Mouse (Mus musculus) heart, adult 11 months (tissue): ENCODE measurements at regions not wholly inside any gene's neighbourhood (a gene's known extent, or its start where the extent isn't known, plus 50 kb on each side); places are given as distances from the start of the nearest gene placed in this dataset.

Experiments
- DNase-seq: peaks from one replicate; pipeline ENCODE4 v3.0.0; 2022

DNA sequence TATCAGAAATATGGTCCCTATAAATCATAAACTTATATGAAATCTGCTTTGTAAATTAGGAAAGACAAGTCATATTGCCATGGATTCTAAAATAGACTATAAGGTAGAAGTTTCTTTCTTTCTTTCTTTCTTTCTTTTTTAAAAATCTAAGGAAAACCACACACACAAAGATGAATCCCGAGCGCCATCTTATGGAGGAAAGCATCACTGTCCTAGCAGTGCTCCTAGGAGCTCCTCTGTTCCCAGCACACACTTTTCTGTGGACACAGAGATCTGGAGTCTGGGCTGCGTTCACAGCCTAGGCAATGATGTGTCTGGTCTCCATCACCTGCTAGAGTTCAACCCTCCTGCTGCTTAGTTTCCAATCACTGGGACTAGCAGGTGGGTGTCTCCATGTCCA lies 65.2 kb upstream of the Slc22a22 start:
- no peak for DNase-seq

GRCm38 (mm10) chr15:57535514-57535913 lies 58.1 kb upstream of the Slc22a22 start:
- no peak for DNase-seq
